Mouse (Mus musculus) bone marrow macrophage, adult 2 months (primary cell): ENCODE measurements around the gene Arnt2.

Experiments
- CTCF ChIP-seq: IDR thresholded peaks from 2 replicates; pipeline ENCODE4 v1.5.1; 2012; ENCODE audit warnings: low read depth, mild to moderate bottlenecking, low read length, moderate library complexity
- POLR2A ChIP-seq: IDR thresholded peaks from 2 replicates; pipeline ENCODE4 v1.6.1; 2012; ENCODE audit warnings: mild to moderate bottlenecking, low read depth, low read length, borderline replicate concordance

DNA sequence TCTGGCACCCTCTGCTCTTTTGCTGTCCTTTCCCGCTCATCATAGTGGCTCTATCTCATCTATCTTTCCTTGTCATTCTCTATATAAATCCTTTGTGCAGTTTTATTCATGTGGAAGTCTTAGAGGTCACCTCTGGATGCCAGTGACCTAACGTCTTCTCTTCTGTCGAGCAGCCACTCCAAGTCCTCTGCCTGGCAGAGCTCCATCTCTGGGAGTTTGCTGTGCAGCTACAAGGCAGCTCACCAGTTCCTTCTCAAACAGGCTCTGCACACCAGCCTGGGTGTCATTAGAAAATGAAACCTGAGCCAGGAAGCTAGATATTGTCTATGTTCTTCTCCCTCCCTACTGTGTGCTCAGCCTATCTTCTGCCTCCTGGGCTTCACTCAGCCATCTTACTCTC, 98.4 kb downstream of the Arnt2 start:
- TF ChIP-seq CTCF (no peak), POLR2A (no peak)
